Mouse (Mus musculus) kidney, adult 8-10 months (tissue): ENCODE results near the gene Emg1.

Experiments
- DNase-seq, 2 experiments: peaks; one replicate each; pipeline ENCODE4 v3.0.0; 2022

The Emg1 gene

GRCm38 (mm10) chr6:124711824-124712782, at the start of gene Emg1, which contains the start of gene Phb2:
Gene Emg1 (minus strand): TSS chr6:124712178.
Gene Phb2 (plus strand): TSS chr6:124712336.
- peak; percentile 98 for DNase-seq

GRCm38 (mm10) chr6:124759259-124759658, 47.3 kb upstream of the Emg1 start:
- DNase-seq: peak; percentile 87 to 90

- DNase-seq: no peak
Measured at GRCm38 (mm10) chr6:124758849-124759232, 46.9 kb upstream of the Emg1 start.

GRCm38 (mm10) chr6:124757909-124758848, 46.2 kb upstream of the Emg1 start:
- peak in 1 of 2 experiments; percentile 59 for DNase-seq

GRCm38 (mm10) chr6:124757351-124757880, 45.4 kb upstream of the Emg1 start:
- DNase-seq: no peak

- peak; percentile 80 to 84 for DNase-seq
Measured at GRCm38 (mm10) chr6:124756652-124757350, 44.8 kb upstream of the Emg1 start.

DNA sequence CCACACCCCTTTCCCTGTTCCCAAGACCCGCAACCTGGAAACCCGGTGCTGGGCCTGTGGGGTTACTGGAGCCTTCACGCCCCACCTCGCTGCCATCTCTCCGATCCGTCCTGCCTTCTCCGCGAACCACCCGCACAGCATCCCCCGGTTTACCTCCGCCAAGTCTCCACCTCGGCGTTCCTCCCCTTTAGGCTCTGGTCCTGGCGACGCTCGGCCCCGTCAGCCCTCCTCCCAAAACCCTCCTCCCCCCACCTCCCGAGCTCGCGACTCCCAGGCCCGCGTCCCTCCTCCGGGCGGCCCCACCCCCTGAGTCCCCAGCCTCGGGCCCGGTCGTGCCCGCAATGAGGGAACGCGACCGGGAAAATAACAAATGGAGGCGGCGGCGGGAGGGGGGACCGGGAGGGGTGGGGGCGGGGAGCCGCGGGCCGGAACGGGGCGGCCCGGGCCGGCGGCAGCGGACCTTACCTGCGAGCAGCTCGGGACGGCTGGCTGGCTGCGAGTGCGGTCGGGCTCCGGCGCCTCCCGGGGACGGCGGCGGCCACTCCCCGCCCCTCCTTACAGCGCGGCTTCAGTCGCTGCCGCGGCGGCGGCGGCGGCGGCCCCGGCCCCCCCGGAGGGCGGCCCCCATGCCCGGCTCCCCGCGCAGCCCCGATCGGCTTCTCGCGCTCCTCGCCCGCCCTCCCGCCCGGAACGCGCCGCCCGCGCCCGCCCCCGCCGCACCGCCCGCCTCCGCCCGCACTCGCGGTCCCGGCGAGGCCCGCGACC, 44.0 kb upstream of the Emg1 start, which contains the start of the genes Gm45234 and Atn1:
Gene Gm45234, minus strand, starts transcription at position 191 of the 765 bp plus-strand sequence.
Gene Atn1, minus strand, starts transcription at position 694 of the 765 bp plus-strand sequence.
- peak; percentile 58 to 70 for DNase-seq

GRCm38 (mm10) chr6:124755306-124755705, 43.3 kb upstream of the Emg1 start:
- no peak for DNase-seq

DNA sequence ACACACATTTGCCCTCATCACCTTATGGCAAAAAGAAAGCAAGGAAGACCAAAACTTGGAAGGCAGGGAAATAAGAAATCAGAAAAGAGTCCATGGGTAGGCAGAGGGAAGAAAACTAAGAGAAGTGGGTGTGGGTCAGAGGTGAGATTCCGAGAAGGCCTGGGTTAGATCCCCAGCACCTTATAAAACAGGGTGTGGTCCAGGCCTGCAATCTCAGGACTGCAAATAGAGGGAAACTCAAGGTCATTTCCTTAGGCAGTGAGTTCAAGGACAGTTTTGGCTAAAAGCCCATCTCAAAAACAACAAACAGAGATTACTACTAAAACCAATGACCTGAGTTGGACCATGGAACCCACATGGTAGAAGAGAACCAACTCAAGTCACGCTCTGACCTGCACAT, 41.9 kb upstream of the Emg1 start:
- DNase-seq: no peak

GRCm38 (mm10) chr6:124750405-124750804, 38.4 kb upstream of the Emg1 start:
- no peak for DNase-seq

GRCm38 (mm10) chr6:124746654-124747632, 35.0 kb upstream of the Emg1 start:
- DNase-seq: no peak

DNA sequence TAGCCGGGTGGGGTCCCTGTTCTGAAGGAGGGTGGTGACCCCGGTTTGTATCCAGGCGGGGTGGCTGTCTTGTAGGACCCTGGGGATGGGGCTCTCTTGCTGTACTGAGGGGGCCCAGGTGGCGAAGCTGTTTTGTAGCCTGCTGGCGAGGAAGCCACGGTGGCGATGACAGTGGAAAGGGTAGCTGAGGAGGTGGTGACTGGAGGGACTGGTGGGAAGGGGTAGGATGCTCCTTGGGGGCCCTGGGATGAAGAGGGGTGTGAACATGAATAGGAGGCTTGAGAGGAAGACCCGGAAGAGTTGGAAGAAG, 34.3 kb upstream of the Emg1 start:
- no peak for DNase-seq

- DNase-seq: peak; percentile 94 to 95
Measured at GRCm38 (mm10) chr6:124745490-124746295, 33.7 kb upstream of the Emg1 start.

GRCm38 (mm10) chr6:124744755-124745321, 32.9 kb upstream of the Emg1 start:
- DNase-seq: no peak

- no peak for DNase-seq
Measured at GRCm38 (mm10) chr6:124743647-124744046, 31.7 kb upstream of the Emg1 start.

DNA sequence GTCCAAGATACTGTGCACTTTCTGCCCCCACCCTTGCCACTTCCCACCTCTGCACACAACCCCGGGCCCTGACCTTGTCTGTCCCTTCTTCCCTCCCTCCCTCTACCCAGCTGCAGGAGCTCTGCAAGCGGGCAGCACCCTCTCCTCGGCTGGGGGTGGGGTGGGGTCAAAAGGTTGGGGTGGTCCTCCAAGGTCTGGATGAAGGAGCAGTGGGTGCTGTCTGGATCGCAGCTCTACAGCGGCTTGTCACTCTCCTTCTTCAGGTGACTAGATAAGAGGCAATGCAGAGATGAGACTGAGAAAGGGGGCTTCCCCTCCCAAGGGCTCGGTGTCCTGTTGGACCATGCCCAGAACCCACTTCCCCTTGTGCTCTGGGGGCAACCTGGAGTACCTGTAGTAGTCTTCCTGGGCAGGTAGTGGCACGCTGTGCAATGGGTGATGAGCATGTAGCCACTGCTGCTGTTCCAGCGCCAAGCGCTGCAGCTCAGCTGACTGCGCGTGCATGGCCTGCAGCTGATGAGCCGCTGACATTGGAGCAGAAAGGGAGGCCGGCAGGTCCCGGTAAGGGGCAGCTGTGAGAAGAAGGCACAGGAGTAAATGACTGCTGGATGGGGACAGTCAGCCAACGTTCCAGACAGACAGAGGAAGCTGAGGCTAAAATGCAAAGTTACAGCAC, 31.0 kb upstream of the Emg1 start:
- no peak for DNase-seq

- no peak for DNase-seq
Measured at GRCm38 (mm10) chr6:124741842-124742241, 29.9 kb upstream of the Emg1 start.
